Mouse (Mus musculus) neural tube, embryonic 14.5 days (tissue): Measurements from ENCODE around the gene Gm815. TPM values are rescaled to one million over a fixed set of nuclear protein-coding genes. Genes with fewer than 3 reads are reported as not detected.

ENCODE experiments used
- ATAC-seq: fragments of 200-750 bp; cut with Nextera tagmentation; 2 replicates; pipeline ENCODE4 v1.8.0; 2017; ENCODE audit warnings: low read depth, mild to moderate bottlenecking, moderate TSS enrichment, moderate library complexity
- H3K27ac ChIP-seq: fragments of 300-500 bp; sonication (generic); 2 replicates; pipeline ENCODE4 v1.5.1; 2014; ENCODE audit warnings: low read depth, mild to moderate bottlenecking, control low read depth, low read length, moderate library complexity, mixed read lengths
- H3K27me3 ChIP-seq: fragments of 300-500 bp; sonication (generic); 2 replicates; pipeline ENCODE4 v1.6.1; 2014; ENCODE audit warnings: low read length; ENCODE audit not compliant: control insufficient read depth, insufficient read depth
- H3K36me3 ChIP-seq: fragments of 300-500 bp; sonication (generic); 2 replicates; pipeline ENCODE4 v1.6.1; 2014; ENCODE audit warnings: low read length, mixed read lengths; ENCODE audit not compliant: control insufficient read depth, insufficient read depth
- H3K4me1 ChIP-seq: fragments of 300-500 bp; sonication (generic); 2 replicates; pipeline ENCODE4 v1.6.1; 2014; ENCODE audit warnings: low read length; ENCODE audit not compliant: control insufficient read depth, insufficient read depth
- H3K4me2 ChIP-seq: fragments of 300-500 bp; sonication (generic); 2 replicates; pipeline ENCODE4 v1.6.1; 2014; ENCODE audit warnings: mild to moderate bottlenecking, low read depth, low read length, control low read depth
- H3K4me3 ChIP-seq: fragments of 300-500 bp; sonication (generic); 2 replicates; pipeline ENCODE4 v1.5.1; 2014; ENCODE audit warnings: low read depth, low read length, control low read depth, mixed read lengths
- H3K9ac ChIP-seq: fragments of 300-500 bp; sonication (generic); replicated peaks from 2 replicates; pipeline ENCODE4 v1.6.1; 2014; ENCODE audit warnings: low read depth, mild to moderate bottlenecking, control low read depth, low read length, mixed read lengths
- H3K9me3 ChIP-seq: fragments of 300-500 bp; sonication (generic); 2 replicates; pipeline ENCODE4 v1.6.1; 2016; ENCODE audit warnings: low read length; ENCODE audit not compliant: control insufficient read depth
- WGBS: fragments of 180-500 bp; shearing (Covaris S2); extraction: QIAGEN DNeasy Blood & Tissue Kit; methylation state at CpG from one replicate; pipeline ENCODE4 v1.1.7; 2014; 5-methylcytosine and 5-hydroxymethylcytosine counted together
- polyA plus RNA-seq: library from polyadenylated mRNA; unstranded; fragments of >200 nt; fragmentation: Nextera tagmentation; extraction: Ambion mirVana; gene quantifications from 2 replicates; pipeline ENCODE4 v1.2.1, GENCODE M21; 2014

The Gm815 gene
- polyA plus RNA-seq, 1 experiment from 2014 or later, result not detected

DNA sequence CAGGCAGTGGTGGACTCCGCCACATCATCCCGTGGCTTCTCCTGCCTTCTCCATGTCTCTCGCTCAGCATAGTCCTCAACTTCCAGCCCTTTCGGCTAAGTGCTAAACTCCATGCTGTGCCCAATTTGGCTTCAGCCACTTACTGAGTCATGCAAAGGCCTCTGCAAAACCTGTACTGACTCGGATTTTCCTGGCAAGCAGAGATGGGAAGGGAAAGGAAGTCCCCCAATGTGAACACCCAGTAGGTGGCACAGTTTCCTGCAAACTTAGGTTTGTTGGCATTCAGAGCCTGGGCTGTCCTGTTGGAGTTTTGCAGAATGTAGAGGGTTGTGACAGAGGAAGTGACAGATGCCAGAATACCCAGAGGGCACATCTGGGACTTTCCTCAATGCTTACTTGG, 7.2 kb downstream of the Gm815 start:
- H3K4me3 ChIP-seq, result no peak overlapping the region
- no peaks in the 10 kb centered on the region for H3K4me1 ChIP-seq
- no peak overlapping the region for H3K9ac ChIP-seq
- H3K4me2 ChIP-seq, result no peak overlapping the region
- H3K36me3 ChIP-seq, result no peaks in the 10 kb centered on the region
- 75% methylated on average over 5 of the region's 5 CpGs for WGBS
- no peak for ATAC-seq
- H3K9me3 ChIP-seq, result no peaks in the 10 kb centered on the region
- no peak overlapping the region for H3K27ac ChIP-seq
- no peaks in the 10 kb centered on the region for H3K27me3 ChIP-seq

DNA sequence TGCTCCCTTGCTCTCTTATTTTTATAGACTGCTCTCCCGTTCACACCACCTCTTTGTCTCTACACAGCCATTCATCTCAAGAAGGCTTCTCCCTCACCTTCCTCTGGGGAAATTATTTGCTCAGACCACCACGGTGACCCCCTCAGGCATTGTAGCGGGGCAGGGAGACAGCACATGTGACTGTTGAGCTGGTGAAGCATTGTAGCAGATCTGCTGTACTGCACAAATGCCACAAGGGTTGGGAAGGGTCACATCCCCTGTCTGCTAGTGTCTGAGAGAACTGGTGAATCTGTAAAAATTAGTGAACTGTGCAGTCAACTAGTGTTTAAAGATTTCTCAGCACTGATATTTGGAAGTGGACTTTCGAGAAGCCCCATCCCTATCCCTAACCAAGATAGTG, 16.5 kb downstream of the Gm815 start:
- H3K9me3 ChIP-seq, result no peaks in the 10 kb centered on the region
- H3K27me3 ChIP-seq, result no peaks in the 10 kb centered on the region
- H3K4me1 ChIP-seq, result no peaks in the 10 kb centered on the region
- WGBS, result 39% methylated on average over 4 of the region's 4 CpGs
- H3K9ac ChIP-seq, result no peak overlapping the region
- H3K4me3 ChIP-seq, result no peak overlapping the region
- no peak overlapping the region for H3K27ac ChIP-seq
- H3K4me2 ChIP-seq, result no peak overlapping the region
- no peak for ATAC-seq
- H3K36me3 ChIP-seq, result no peaks in the 10 kb centered on the region

DNA sequence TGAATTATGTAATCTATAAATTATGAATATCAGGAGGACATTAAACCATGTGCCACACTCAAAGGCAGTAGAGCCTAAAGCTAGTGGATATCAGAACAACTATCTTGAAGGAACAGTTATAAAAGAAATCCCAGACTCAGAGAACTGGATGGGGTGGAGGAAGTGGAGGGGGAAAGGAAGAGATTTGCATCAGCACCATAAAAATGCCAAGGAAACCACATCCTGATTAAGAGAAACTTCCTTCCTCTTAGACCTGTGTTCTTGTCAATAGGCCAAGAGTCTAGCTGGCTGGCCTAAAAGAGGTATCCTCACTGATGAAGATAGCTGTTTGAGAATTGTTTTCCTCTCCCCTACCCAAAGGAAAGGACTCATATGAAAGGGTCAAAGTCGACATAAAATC, 28.6 kb downstream of the Gm815 start:
- Histone ChIP-seq H3K27ac (no peak overlapping the region), H3K9me3 (no peaks in the 10 kb centered on the region), H3K4me2 (no peak overlapping the region), H3K4me3 (no peak overlapping the region), H3K36me3 (no peaks in the 10 kb centered on the region), H3K4me1 (no peaks in the 10 kb centered on the region), H3K27me3 (no peaks in the 10 kb centered on the region), H3K9ac (no peak overlapping the region)
- WGBS, result 57% methylated on average over 1 of the region's 1 CpGs
- ATAC-seq, result no peak

DNA sequence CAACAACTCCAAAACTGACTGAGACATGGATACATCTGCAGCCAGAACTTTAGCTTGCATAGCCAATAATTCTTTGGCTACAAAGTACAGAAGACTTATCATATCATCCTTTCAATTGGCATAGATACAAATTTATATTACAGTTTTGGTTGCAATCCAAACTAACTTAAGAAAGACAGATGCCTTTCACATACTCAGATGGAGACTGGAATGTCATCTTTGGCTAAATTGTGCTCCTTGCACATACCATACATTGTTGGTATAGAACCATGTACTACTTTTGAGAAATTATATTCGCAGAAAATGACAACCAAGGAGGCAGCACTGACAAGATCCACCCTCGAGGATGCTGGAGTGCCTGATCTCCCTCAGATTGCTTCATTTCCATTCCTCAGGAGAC, 35.1 kb downstream of the Gm815 start:
- H3K4me3 ChIP-seq, result no peak overlapping the region
- no peaks in the 10 kb centered on the region for H3K36me3 ChIP-seq
- no peaks in the 10 kb centered on the region for H3K27me3 ChIP-seq

DNA sequence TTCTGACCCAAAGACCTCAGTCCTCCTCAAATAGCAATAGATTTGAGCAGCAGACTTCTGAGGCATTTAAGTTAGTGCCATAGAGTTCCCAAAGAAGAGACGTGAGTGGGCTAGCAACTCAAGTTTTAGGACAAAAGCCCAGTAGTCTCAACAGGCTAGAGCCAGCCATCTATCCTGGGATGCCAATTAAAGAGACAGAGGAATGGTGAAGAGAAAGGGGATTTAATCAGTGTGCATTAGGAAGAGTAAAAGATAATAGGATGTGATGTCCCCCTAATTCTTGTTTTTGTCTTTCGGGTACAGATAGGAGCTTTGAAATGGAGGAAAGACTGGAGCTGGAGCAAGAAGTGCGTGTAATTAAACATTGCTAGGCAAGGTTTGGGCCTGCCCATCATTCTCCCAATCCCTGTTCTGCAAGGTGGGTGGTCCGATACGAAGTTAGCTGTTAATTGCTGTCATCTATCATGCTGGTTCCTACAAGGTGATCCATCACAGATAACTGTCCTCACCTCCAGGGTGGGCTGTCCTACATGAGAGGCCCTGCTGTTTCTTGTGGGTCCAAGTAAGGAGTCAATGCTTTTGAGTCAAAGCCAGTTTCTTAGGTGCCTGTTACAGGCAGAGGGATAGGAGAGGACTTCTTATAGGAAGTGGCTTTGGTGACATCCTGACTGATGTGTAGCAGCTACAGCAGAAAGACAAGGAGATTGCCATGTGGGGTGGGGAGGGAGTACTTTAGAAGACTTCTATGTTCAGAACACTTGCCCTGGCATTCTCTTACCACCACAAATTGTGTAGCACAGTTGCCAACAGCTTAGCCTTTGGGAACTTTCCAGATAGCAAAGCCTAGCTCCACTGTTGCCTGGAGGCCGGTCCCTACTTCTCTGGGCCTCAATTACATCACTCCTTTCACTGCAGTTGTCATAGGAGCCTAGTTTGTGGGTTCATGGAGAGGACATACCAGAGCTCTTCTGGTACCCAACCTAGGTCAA, 44.9 kb downstream of the Gm815 start:
- 37% methylated on average over 6 of the region's 6 CpGs for WGBS
- Histone ChIP-seq H3K4me3 (no peak overlapping the region), H3K9me3 (no peaks in the 10 kb centered on the region), H3K4me1 (no peaks in the 10 kb centered on the region), H3K27me3 (no peaks in the 10 kb centered on the region), H3K4me2 (no peak overlapping the region), H3K36me3 (no peaks in the 10 kb centered on the region), H3K27ac (no peak overlapping the region), H3K9ac (no peak overlapping the region)
- peak; percentile 31; the same call in 1 of the 2 replicates for ATAC-seq

More for the DNA sequence above, 35.1 kb downstream of the Gm815 start:
- Histone ChIP-seq H3K9ac (no peak overlapping the region), H3K4me2 (no peak overlapping the region), H3K27ac (no peak overlapping the region), H3K9me3 (no peaks in the 10 kb centered on the region), H3K4me1 (no peaks in the 10 kb centered on the region)
- ATAC-seq, result no peak
- WGBS, result 71% methylated on average over 2 of the region's 2 CpGs

DNA sequence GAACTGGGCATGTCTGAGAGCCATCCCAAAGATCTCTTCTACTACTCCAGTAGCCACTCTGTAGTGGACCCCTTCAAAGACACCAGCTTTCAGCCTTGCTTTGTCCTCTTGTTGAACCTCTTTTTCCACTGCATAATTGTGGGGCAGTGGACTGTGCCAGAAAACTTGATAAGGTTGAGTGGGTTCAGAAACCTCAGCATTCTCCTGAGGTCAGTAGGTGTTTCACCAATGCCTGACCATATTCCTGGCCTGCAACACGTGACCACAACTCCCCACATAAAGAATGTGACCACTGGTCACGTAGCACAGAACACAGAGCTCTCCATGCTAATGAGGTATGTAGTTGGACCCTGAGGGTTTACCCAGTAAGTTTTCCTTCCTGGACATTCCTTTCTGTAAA, 48.5 kb downstream of the Gm815 start:
- H3K36me3 ChIP-seq, result no peaks in the 10 kb centered on the region
- 87% methylated on average over 2 of the region's 2 CpGs for WGBS
- H3K4me3 ChIP-seq, result no peak overlapping the region
- H3K27me3 ChIP-seq, result no peaks in the 10 kb centered on the region
- no peak for ATAC-seq
- no peaks in the 10 kb centered on the region for H3K9me3 ChIP-seq
- no peak overlapping the region for H3K9ac ChIP-seq
- no peak overlapping the region for H3K27ac ChIP-seq
- H3K4me2 ChIP-seq, result no peak overlapping the region
- H3K4me1 ChIP-seq, result no peaks in the 10 kb centered on the region
